Mouse (Mus musculus): Measurements from ENCODE around the gene Sbds.

DNA sequence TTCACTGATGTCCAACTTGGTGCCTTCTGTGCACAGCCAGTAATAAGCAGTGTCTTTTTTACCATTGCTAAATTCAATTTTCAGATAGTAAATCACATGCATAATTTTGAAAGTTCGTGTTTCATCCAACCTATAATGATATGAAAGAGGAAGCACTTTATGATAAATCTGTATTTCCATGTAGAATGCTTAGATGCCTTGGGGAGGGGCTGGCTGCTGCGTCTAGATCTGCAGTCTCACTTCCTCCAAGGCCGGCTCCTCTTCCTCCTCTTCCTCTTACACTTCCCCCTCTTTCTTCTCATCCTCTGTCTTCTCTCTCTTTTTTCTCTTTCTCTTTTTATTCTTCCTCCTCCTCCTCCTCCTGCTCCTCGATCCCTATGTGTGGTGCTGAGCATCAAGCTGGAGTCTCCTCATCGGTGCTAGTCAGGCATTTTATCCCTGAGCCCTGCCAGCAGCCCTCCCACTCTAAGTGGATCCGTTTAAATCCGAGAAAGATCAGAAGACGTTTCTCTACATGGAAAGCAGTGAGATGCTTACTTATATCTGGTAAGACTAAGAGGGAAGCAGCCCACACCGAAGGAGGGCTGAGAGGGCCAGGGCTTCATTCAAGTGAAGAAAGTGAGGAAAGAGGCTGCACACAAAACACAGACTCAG lies 27.9 kb upstream of the Sbds start:
- TF ChIP-seq CTCF (IDR thresholded peaks at IDR 0.05; ENCODE audit: control insufficient read depth, insufficient read depth, insufficient read length) (no peak), CEBPB (IDR thresholded peaks at IDR 0.05; ENCODE audit: low read depth) (no peak)
